Mouse (Mus musculus): ENCODE measurements around the gene Sult6b2. TPM values are rescaled to one million over a fixed set of nuclear protein-coding genes. Genes with fewer than 3 reads are reported as not detected.
A peak's percentile ranks its signal among the peaks of the same experiment; 100 is the strongest.

Sult6b2 gene
- polyA plus RNA-seq, 1 experiment from 2014 or later: 0.14 TPM

DNA sequence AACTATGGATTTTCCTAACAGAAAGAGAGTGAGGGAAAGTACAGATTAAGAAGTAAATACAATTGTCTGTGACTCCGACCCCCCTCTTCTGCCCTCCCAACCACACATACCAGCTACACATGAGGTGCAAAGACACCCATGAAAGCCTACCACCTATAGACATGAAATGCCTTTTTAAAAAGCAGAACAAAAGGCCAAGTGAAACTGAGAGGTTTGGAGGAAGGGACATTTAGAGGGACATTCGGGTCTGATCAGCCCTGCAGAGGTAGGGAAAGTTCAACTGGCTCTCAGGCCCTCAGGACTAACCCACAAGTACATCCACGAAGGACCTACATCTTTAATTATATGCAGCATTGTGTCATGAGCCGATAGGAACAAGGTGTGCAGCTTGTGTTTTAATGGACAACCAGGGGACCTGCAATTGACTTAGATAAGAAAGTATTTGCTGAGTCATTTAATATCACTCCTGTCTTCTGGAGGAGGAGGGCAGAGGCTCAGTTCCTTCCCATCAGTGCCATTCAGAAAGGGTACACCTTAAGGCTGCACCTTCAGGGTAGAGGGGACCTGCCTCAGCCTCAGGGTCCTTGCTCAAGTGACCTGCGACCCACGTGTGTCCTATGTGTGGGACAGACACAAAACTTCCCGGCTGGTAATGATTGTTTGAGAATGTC is 4.5 kb downstream of the Sult6b2 start:
- Histone ChIP-seq H3K4me2 (ENCODE audit: low read depth, low read length) (no peak overlapping the region), H3K4me3 (ENCODE audit: low read depth, low read length) (no peak overlapping the region), H3K27me3 (ENCODE audit: control insufficient read depth, insufficient read depth, low read depth, low read length) (no peaks in the 10 kb centered on the region), H3K27ac (ENCODE audit: low read length) (no peak overlapping the region), H3K9me3 (replicated peaks; ENCODE audit: control insufficient read depth, low read length) (no peaks in the 10 kb centered on the region), H3K4me1 (ENCODE audit: control insufficient read depth, low read depth, low read length) (peaks cover 5% of the 10 kb centered on the region), H3K9ac (ENCODE audit: low read depth, low read length) (no peak overlapping the region), H3K36me3 (ENCODE audit: control insufficient read depth, insufficient read depth) (no peaks in the 10 kb centered on the region)
- ATAC-seq (ENCODE audit: low read depth): peak; percentile 19; the same call in 1 of the 2 replicates
- 45% methylated on average over 7 of the region's 7 CpGs for WGBS (ENCODE audit: insufficient replicate concordance)

DNA sequence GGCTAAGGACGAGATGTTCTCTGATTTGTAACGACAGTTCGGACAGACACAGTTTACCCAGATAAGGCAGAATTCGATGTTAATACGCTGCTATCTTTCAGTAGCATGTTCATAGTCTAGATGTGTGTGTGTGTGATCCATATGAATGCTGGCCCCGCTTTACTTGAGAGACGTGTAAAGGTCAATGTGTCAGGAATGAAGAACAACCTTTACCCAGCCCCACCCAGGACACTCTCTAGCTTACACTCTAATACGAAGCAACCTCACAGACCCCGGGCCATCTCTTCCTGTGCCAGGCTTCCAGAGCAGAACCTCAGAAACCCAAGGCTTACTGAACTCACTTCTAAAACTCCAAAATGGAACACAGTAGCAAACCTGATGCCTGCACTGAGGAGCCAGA is 5.5 kb downstream of the Sult6b2 start:
- Histone ChIP-seq H3K9me3 (replicated peaks; ENCODE audit: control insufficient read depth, low read length) (no peaks in the 10 kb centered on the region), H3K4me1 (ENCODE audit: control insufficient read depth, low read depth, low read length) (peaks cover 5% of the 10 kb centered on the region), H3K4me3 (ENCODE audit: low read depth, low read length) (no peak overlapping the region), H3K36me3 (ENCODE audit: control insufficient read depth, insufficient read depth) (no peaks in the 10 kb centered on the region), H3K27ac (ENCODE audit: low read length) (no peak overlapping the region), H3K9ac (ENCODE audit: low read depth, low read length) (no peak overlapping the region), H3K4me2 (ENCODE audit: low read depth, low read length) (no peak overlapping the region), H3K27me3 (ENCODE audit: control insufficient read depth, insufficient read depth, low read depth, low read length) (no peaks in the 10 kb centered on the region)
- WGBS (ENCODE audit: insufficient replicate concordance): 43% methylated on average over 9 of the region's 9 CpGs
- ATAC-seq (ENCODE audit: low read depth): peak; percentile 25; the same call in 1 of the 2 replicates

DNA sequence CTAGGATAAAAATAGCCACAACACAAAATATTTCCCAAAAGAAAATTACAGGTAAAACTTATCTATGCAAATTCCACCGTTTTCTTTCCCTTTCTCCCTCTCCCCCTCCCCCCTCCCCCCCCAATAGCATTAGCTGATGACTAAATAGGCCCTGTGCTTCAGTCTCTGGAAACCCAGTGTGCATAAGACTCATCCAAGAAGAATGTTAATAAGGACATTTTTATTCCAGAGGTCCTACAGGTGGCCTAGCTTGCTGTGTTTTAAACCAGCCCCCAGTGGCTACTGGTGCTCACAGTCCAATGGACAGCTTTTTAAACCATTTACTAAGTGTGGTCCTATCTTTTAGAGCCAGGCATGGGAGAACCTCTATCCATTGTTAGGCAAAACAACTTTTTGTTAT is 6.3 kb downstream of the Sult6b2 start:
- H3K9me3 ChIP-seq (replicated peaks; ENCODE audit: control insufficient read depth, low read length): no peaks in the 10 kb centered on the region
- H3K9ac ChIP-seq (ENCODE audit: low read depth, low read length): no peak overlapping the region
- ATAC-seq (ENCODE audit: low read depth): no peak
- H3K27ac ChIP-seq (ENCODE audit: low read length): no peak overlapping the region
- H3K27me3 ChIP-seq (ENCODE audit: control insufficient read depth, insufficient read depth, low read depth, low read length): no peaks in the 10 kb centered on the region
- H3K4me2 ChIP-seq (ENCODE audit: low read depth, low read length): no peak overlapping the region
- H3K4me3 ChIP-seq (ENCODE audit: low read depth, low read length): no peak overlapping the region
- H3K36me3 ChIP-seq (ENCODE audit: control insufficient read depth, insufficient read depth): no peaks in the 10 kb centered on the region
- peaks cover 5% of the 10 kb centered on the region for H3K4me1 ChIP-seq (ENCODE audit: control insufficient read depth, low read depth, low read length)
- 50% methylated on average over 1 of the region's 1 CpGs for WGBS (ENCODE audit: insufficient replicate concordance)

DNA sequence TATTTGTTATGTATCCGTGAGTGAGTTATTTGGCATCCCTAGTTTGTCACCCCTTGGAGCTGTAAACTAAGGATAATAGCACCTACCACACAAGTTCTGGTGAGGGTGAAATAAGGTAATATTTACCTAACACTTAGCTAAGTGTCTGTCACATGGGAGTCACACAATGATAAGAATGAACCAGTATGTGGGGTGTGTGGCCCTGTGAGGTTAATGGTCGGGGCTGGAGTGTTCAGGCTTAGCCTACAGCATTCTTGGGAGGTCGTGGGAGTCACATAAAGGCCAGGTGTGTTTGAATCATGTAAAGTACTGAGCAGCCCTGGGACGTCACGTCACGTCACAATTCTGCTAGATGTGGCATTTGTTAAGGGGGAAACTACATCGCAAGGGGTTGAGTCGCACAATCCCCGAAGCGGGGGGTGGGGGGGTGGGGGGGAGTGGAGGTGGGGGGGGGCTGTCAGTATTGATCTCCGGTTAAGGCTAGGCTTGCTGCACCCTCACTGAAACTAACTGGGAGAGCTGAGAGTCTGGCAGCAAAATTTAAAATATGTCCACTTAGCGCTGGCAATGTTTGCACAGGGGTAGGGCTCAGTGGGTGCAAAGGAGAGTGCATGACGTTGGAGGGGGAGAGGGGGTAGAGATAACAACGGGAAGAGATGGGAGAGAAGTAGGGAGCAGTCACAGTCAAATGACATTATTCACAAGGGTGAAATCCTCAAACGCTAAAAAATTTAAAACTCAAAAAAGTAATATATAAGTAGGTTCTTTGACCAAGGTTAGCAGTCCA is 8.5 kb downstream of the Sult6b2 start:
- H3K36me3 ChIP-seq (ENCODE audit: control insufficient read depth, insufficient read depth): no peaks in the 10 kb centered on the region
- H3K9ac ChIP-seq (ENCODE audit: low read depth, low read length): no peak overlapping the region
- 61% methylated on average over 15 of the region's 15 CpGs for WGBS (ENCODE audit: insufficient replicate concordance)
- ATAC-seq (ENCODE audit: low read depth): no peak
- H3K4me1 ChIP-seq (ENCODE audit: control insufficient read depth, low read depth, low read length): peaks cover 5% of the 10 kb centered on the region
- H3K4me2 ChIP-seq (ENCODE audit: low read depth, low read length): no peak overlapping the region
- H3K27me3 ChIP-seq (ENCODE audit: control insufficient read depth, insufficient read depth, low read depth, low read length): no peaks in the 10 kb centered on the region
- H3K27ac ChIP-seq (ENCODE audit: low read length): no peak overlapping the region
- H3K9me3 ChIP-seq (replicated peaks; ENCODE audit: control insufficient read depth, low read length): no peaks in the 10 kb centered on the region
- H3K4me3 ChIP-seq (ENCODE audit: low read depth, low read length): no peak overlapping the region

DNA sequence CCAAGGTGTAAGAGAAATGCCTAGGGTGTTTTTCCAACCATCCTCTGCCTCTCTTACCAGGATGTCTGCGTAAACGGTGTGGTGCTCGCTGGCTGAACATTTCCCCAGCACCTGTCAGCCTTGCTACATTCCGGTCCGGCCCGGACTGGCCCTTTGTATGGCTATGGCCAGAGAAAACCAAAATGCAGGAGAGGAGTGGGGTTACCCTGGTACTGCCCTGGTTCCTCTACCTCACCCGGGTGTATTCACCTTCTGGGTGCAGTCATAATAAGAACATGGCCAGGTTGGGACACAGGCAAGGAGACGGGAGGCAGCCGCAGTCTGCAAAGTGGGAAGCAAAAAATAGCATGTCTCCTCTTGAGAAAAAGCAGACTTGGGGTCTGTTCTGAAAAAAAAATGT is 9.2 kb downstream of the Sult6b2 start:
- Histone ChIP-seq H3K4me2 (ENCODE audit: low read depth, low read length) (no peak overlapping the region), H3K4me1 (ENCODE audit: control insufficient read depth, low read depth, low read length) (peaks cover 5% of the 10 kb centered on the region), H3K36me3 (ENCODE audit: control insufficient read depth, insufficient read depth) (no peaks in the 10 kb centered on the region), H3K4me3 (ENCODE audit: low read depth, low read length) (no peak overlapping the region), H3K27me3 (ENCODE audit: control insufficient read depth, insufficient read depth, low read depth, low read length) (no peaks in the 10 kb centered on the region), H3K27ac (ENCODE audit: low read length) (no peak overlapping the region), H3K9me3 (replicated peaks; ENCODE audit: control insufficient read depth, low read length) (no peaks in the 10 kb centered on the region), H3K9ac (ENCODE audit: low read depth, low read length) (no peak overlapping the region)
- 79% methylated on average over 9 of the region's 9 CpGs for WGBS (ENCODE audit: insufficient replicate concordance)
- ATAC-seq (ENCODE audit: low read depth): no peak

DNA sequence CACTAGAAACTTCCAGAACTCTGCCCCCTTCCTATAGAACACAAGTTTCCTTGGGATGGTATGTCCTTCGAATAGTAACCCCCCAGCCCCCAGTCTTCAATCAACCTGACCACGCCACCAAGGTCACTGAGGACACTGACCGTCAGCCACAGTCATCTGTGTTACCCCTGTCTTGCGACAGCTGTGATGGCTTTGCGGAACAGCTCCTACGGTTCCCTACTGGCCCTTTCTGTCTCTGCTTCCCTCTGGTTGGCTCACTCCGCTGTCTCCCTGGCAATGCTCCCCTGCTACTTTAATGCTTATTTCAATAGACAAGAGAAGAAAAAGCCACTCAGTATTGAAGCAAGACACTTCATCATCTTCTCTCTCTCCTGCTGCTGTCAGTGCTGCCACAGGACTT is 10.8 kb downstream of the Sult6b2 start:
- 61% methylated on average over 7 of the region's 7 CpGs for WGBS (ENCODE audit: insufficient replicate concordance)
- ATAC-seq (ENCODE audit: low read depth): no peak
- no peak overlapping the region for H3K9ac ChIP-seq (ENCODE audit: low read depth, low read length)

DNA sequence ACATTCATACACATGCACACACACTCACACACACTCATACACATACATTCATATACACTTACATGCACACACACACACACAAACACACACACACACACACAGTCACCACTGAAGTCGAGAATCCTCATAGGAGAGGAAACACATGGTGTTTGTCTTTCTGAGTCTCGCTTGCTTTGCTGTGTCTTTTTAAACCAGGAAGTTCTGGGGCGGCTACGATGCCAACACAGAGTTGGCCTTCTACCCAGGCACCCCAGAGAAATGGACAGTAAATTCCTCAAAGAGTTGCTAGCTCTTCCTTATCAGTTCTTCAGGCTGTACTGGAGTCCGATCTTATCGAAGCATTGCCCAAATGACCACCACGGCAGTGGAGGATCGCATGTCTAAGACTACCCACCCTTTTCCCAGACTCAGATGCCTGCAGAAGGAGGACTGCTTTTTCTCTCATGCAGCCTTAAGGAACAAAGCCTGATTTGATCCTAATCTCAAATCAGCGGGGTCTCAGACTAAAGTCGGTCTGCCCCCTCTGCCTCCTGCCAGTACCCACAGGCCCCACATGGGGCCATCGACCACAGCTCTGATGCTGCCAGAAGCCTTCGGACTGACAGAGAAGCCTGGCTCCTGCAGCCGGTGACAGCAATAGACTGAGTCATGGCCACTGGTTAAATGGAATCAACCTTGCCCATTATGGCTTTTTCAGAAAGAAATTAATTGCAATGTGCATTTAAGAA is 11.9 kb downstream of the Sult6b2 start:
- no peak overlapping the region for H3K4me3 ChIP-seq (ENCODE audit: low read depth, low read length)
- no peak overlapping the region for H3K27ac ChIP-seq (ENCODE audit: low read length)
- ATAC-seq (ENCODE audit: low read depth): no peak
- H3K4me2 ChIP-seq (ENCODE audit: low read depth, low read length): no peak overlapping the region
- 20% methylated on average over 13 of the region's 13 CpGs for WGBS (ENCODE audit: insufficient replicate concordance)
- H3K9me3 ChIP-seq (replicated peaks; ENCODE audit: control insufficient read depth, low read length): no peaks in the 10 kb centered on the region
- no peaks in the 10 kb centered on the region for H3K27me3 ChIP-seq (ENCODE audit: control insufficient read depth, insufficient read depth, low read depth, low read length)
- no peaks in the 10 kb centered on the region for H3K4me1 ChIP-seq (ENCODE audit: control insufficient read depth, low read depth, low read length)
- no peak overlapping the region for H3K9ac ChIP-seq (ENCODE audit: low read depth, low read length)
- no peaks in the 10 kb centered on the region for H3K36me3 ChIP-seq (ENCODE audit: control insufficient read depth, insufficient read depth)

More for the DNA sequence above, 10.8 kb downstream of the Sult6b2 start:
- no peak overlapping the region for H3K27ac ChIP-seq (ENCODE audit: low read length)
- H3K9me3 ChIP-seq (replicated peaks; ENCODE audit: control insufficient read depth, low read length): no peaks in the 10 kb centered on the region
- no peaks in the 10 kb centered on the region for H3K27me3 ChIP-seq (ENCODE audit: control insufficient read depth, insufficient read depth, low read depth, low read length)
- H3K4me3 ChIP-seq (ENCODE audit: low read depth, low read length): no peak overlapping the region
- H3K4me1 ChIP-seq (ENCODE audit: control insufficient read depth, low read depth, low read length): no peaks in the 10 kb centered on the region
- H3K4me2 ChIP-seq (ENCODE audit: low read depth, low read length): no peak overlapping the region
- H3K36me3 ChIP-seq (ENCODE audit: control insufficient read depth, insufficient read depth): no peaks in the 10 kb centered on the region

DNA sequence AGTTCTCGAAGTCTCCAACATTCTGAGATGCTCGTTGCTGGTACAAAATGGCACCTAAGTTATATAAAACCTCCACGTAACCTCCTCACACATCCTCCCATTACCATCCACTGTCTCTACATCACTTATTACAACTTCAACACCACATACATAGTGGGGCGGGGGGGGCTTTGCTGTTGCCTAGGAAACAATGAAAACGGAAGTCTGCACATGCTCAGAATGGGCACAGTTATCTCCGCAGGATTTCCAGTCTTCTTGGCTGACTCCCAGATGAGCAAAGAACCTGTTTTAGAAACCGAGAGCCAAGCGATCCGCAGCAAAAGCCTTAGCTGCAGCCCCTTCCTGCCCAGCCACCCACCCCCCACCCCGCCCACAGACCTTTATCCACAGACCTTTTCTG is 14.6 kb downstream of the Sult6b2 start:
- H3K27me3 ChIP-seq (ENCODE audit: control insufficient read depth, insufficient read depth, low read depth, low read length): no peaks in the 10 kb centered on the region
- H3K9me3 ChIP-seq (replicated peaks; ENCODE audit: control insufficient read depth, low read length): no peaks in the 10 kb centered on the region
- H3K4me2 ChIP-seq (ENCODE audit: low read depth, low read length): no peak overlapping the region
- no peaks in the 10 kb centered on the region for H3K4me1 ChIP-seq (ENCODE audit: control insufficient read depth, low read depth, low read length)
- no peak overlapping the region for H3K9ac ChIP-seq (ENCODE audit: low read depth, low read length)
- 78% methylated on average over 10 of the region's 10 CpGs for WGBS (ENCODE audit: insufficient replicate concordance)
- H3K4me3 ChIP-seq (ENCODE audit: low read depth, low read length): no peak overlapping the region
- no peak for ATAC-seq (ENCODE audit: low read depth)
- no peak overlapping the region for H3K27ac ChIP-seq (ENCODE audit: low read length)
- no peaks in the 10 kb centered on the region for H3K36me3 ChIP-seq (ENCODE audit: control insufficient read depth, insufficient read depth)

Measured in liver, embryonic 16.5 days (tissue).